Mouse (Mus musculus): Measurements from ENCODE around the gene Apbb2. TPM values are rescaled to one million over a fixed set of nuclear protein-coding genes. Genes with fewer than 3 reads are reported as not detected.
A peak's percentile ranks its signal among the peaks of the same experiment; 100 is the strongest.

The Apbb2 gene
- polyA plus RNA-seq, 1 experiment from 2014 or later = 36.8 TPM

GRCm38 (mm10) chr5:66569141-66569801, 49.3 kb downstream of the Apbb2 start:
- no peak for DNase-seq (ENCODE audit: low spot score)
- 72% methylated on average over 9 of the region's 9 CpGs for WGBS
- no peaks in the 10 kb centered on the region for H3K36me3 ChIP-seq (replicated peaks)
- no peak overlapping the region for H3K4me3 ChIP-seq
- no peaks in the 10 kb centered on the region for H3K9me3 ChIP-seq
- H3K27ac ChIP-seq (replicated peaks) = no peak overlapping the region
- H3K4me1 ChIP-seq = peaks cover 38% of the 10 kb centered on the region
- no peaks in the 10 kb centered on the region for H3K27me3 ChIP-seq (replicated peaks; ENCODE audit: low read depth, poor library complexity, severe bottlenecking)

- no peak for DNase-seq (ENCODE audit: low spot score)
- H3K9me3 ChIP-seq = no peaks in the 10 kb centered on the region
- H3K4me1 ChIP-seq = peaks cover 30% of the 10 kb centered on the region
- no peak overlapping the region for H3K4me3 ChIP-seq
- H3K27me3 ChIP-seq (replicated peaks; ENCODE audit: low read depth, poor library complexity, severe bottlenecking) = no peaks in the 10 kb centered on the region
- peak overlapping the region; percentile 30 for H3K27ac ChIP-seq (replicated peaks)
- WGBS = 81% methylated on average over 5 of the region's 5 CpGs
- no peaks in the 10 kb centered on the region for H3K36me3 ChIP-seq (replicated peaks)
Measured at GRCm38 (mm10) chr5:66568002-66568401, 50.6 kb downstream of the Apbb2 start.

GRCm38 (mm10) chr5:66567424-66567823, 51.2 kb downstream of the Apbb2 start:
- 91% methylated on average over 6 of the region's 6 CpGs for WGBS
- Histone ChIP-seq H3K36me3 (replicated peaks) (no peaks in the 10 kb centered on the region), H3K27ac (replicated peaks) (0 out of 2 replicates have a peak overlapping the region, but pooled peaks have one; percentile 30), H3K27me3 (replicated peaks; ENCODE audit: low read depth, poor library complexity, severe bottlenecking) (no peaks in the 10 kb centered on the region), H3K9me3 (no peaks in the 10 kb centered on the region), H3K4me1 (peaks cover 25% of the 10 kb centered on the region), H3K4me3 (no peak overlapping the region)
- no peak for DNase-seq (ENCODE audit: low spot score)

- no peak for DNase-seq (ENCODE audit: low spot score)
- peaks cover 18% of the 10 kb centered on the region for H3K4me1 ChIP-seq
- H3K9me3 ChIP-seq = 0 out of 2 replicates have a peak, but pooled peaks cover 6% of the 10 kb centered on the region
- H3K27me3 ChIP-seq (replicated peaks; ENCODE audit: low read depth, poor library complexity, severe bottlenecking) = no peaks in the 10 kb centered on the region
- no peak overlapping the region for H3K27ac ChIP-seq (replicated peaks)
- no peak overlapping the region for H3K4me3 ChIP-seq
- no peaks in the 10 kb centered on the region for H3K36me3 ChIP-seq (replicated peaks)
- 75% methylated on average over 8 of the region's 8 CpGs for WGBS
Measured at GRCm38 (mm10) chr5:66559591-66560175, 58.9 kb downstream of the Apbb2 start.

DNA sequence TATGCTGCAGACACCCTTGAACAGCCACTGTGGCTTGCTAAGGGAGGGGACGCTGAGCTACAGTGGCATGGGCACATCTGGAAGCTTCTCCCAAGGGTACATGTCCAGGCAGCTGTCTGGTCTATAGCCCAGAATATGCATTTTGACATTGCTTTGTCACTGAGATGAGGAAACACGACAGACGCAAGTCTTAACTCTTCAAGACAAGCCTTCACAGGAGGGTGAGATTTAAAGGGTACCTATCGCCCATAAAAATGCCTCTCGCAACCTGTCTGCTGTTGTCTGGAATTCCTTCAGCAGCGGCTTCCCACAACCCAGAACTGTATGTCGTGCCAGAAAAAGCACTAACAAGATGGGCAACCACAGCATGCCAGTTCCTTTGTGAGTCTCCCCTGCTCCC, 60.5 kb downstream of the Apbb2 start:
- Histone ChIP-seq H3K9me3 (0 out of 2 replicates have a peak, but pooled peaks cover 6% of the 10 kb centered on the region), H3K4me1 (peaks cover 22% of the 10 kb centered on the region), H3K4me3 (no peak overlapping the region), H3K27me3 (replicated peaks; ENCODE audit: low read depth, poor library complexity, severe bottlenecking) (no peaks in the 10 kb centered on the region), H3K27ac (replicated peaks) (no peak overlapping the region), H3K36me3 (replicated peaks) (no peaks in the 10 kb centered on the region)
- WGBS = 91% methylated on average over 7 of the region's 7 CpGs
- DNase-seq (ENCODE audit: low spot score) = no peak

DNA sequence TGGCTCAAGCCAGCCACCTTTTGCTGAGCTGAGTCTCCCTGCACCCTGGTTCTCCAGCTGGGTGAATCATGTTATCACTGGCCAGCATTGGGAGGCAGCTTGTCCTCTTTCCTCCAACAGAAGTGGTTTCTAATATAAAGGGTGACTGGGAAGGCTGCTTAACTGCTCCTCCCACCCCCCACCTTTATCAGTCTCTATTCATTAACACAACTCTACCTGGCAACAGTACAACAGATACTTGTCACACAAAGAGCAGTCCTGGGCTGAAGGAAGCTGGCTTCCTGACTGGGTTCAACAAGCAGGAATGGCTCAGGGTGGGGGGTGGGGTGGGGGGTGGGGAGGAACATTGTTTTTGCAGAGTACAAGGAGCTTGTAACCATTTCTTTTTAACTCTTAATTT, 64.7 kb downstream of the Apbb2 start:
- no peak for DNase-seq (ENCODE audit: low spot score)
- H3K4me3 ChIP-seq = no peak overlapping the region

DNA sequence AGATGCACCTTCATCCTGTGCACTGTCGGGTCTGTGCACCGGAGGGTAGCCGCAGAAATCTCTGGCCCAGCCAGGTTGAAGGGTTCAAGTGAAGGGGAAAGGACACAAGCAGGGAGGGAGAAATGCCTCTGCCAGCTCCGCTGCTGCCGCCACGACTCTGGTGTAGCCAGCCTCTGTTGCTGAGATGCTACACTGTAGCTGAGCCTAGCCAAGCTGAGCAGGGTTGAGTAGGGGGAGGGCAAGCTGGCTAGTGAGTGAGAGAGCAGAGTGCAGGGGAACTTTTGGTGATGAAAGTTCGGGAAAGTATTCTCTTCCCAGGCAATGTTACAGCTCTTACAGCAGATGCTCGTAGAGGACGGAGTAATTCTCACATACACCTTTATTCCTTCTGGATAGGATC, 66.3 kb downstream of the Apbb2 start:
- peaks cover 8% of the 10 kb centered on the region; the same call in 1 of the 2 replicates for H3K4me1 ChIP-seq
- H3K4me3 ChIP-seq = no peak overlapping the region
- H3K36me3 ChIP-seq (replicated peaks) = peaks cover 17% of the 10 kb centered on the region
- DNase-seq (ENCODE audit: low spot score) = no peak
- no peaks in the 10 kb centered on the region for H3K27me3 ChIP-seq (replicated peaks; ENCODE audit: low read depth, poor library complexity, severe bottlenecking)
- H3K27ac ChIP-seq (replicated peaks) = no peak overlapping the region
- WGBS = 78% methylated on average over 9 of the region's 9 CpGs
- H3K9me3 ChIP-seq = peaks cover 17% of the 10 kb centered on the region

More for the DNA sequence above, 64.7 kb downstream of the Apbb2 start:
- Histone ChIP-seq H3K36me3 (replicated peaks) (0 out of 2 replicates have a peak, but pooled peaks cover 1% of the 10 kb centered on the region), H3K27ac (replicated peaks) (no peak overlapping the region), H3K9me3 (peaks cover 7% of the 10 kb centered on the region; the same call in 1 of the 2 replicates), H3K27me3 (replicated peaks; ENCODE audit: low read depth, poor library complexity, severe bottlenecking) (no peaks in the 10 kb centered on the region), H3K4me1 (peaks cover 8% of the 10 kb centered on the region; the same call in 1 of the 2 replicates)

DNA sequence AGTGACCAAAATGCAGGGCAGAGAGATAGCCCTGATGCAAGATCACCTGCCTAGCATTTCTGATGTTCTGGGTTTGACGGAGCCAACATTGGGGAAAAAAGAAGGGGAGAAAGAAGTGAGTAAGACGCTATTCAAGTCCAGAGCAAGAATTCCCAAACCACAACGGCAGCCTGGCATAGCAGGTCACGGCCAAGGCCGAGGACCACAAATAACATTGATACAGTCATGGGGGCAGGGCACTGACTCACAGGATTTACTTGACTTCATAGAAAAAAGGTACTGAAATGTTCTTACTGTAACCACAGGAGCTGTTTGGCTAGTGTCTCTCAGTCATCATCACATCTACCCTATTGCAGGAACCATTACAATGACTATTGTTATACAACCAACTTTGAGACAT, 68.3 kb downstream of the Apbb2 start:
- Histone ChIP-seq H3K27me3 (replicated peaks; ENCODE audit: low read depth, poor library complexity, severe bottlenecking) (no peaks in the 10 kb centered on the region), H3K27ac (replicated peaks) (no peak overlapping the region), H3K4me3 (no peak overlapping the region), H3K9me3 (peaks cover 12% of the 10 kb centered on the region), H3K4me1 (peaks cover 16% of the 10 kb centered on the region), H3K36me3 (replicated peaks) (peaks cover 17% of the 10 kb centered on the region)
- 95% methylated on average over 5 of the region's 5 CpGs for WGBS
- DNase-seq (ENCODE audit: low spot score) = no peak

DNA sequence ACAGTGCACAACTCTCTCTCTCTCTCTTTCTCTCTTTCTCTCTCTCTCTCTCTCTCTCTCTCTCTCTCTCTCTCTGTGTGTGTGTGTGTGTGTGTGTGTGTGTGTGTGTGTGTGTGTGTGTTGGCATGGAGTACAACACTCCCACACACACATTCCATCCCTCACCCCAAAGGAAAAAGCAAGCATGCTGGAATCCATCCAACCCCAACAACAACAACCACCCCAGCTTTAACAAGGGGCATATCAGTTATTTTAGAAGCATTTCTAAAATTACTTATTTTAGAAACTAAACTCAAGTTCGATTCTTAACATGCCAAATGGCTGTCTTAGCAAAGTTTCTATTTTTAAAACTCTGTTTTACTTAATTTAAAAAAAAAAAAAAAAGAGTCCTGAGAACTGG, 68.9 kb downstream of the Apbb2 start:
- WGBS = 82% methylated on average over 1 of the region's 1 CpGs

GRCm38 (mm10) chr5:66546969-66547511, 71.5 kb downstream of the Apbb2 start:
- Histone ChIP-seq H3K9me3 (peaks cover 11% of the 10 kb centered on the region), H3K27me3 (replicated peaks; ENCODE audit: low read depth, poor library complexity, severe bottlenecking) (no peaks in the 10 kb centered on the region), H3K4me3 (no peak overlapping the region), H3K36me3 (replicated peaks) (peaks cover 17% of the 10 kb centered on the region), H3K4me1 (peaks cover 15% of the 10 kb centered on the region), H3K27ac (replicated peaks) (peak overlapping the region; percentile 7)
- whole genome bisulfite sequencing = 91% methylated on average over 12 of the region's 12 CpGs
- DNase-seq (ENCODE audit: low spot score) = no peak

More for the DNA sequence above, 68.9 kb downstream of the Apbb2 start:
- H3K27ac ChIP-seq (replicated peaks) = no peak overlapping the region
- peaks cover 17% of the 10 kb centered on the region for H3K36me3 ChIP-seq (replicated peaks)
- no peaks in the 10 kb centered on the region for H3K27me3 ChIP-seq (replicated peaks; ENCODE audit: low read depth, poor library complexity, severe bottlenecking)
- H3K4me3 ChIP-seq = no peak overlapping the region
- no peak for DNase-seq (ENCODE audit: low spot score)
- H3K9me3 ChIP-seq = peaks cover 11% of the 10 kb centered on the region
- H3K4me1 ChIP-seq = peaks cover 17% of the 10 kb centered on the region

- peak; percentile 31 for DNase-seq (ENCODE audit: low spot score)
- Histone ChIP-seq H3K4me3 (0 out of 2 replicates have a peak overlapping the region, but pooled peaks have one; percentile 14), H3K9me3 (peaks cover 11% of the 10 kb centered on the region), H3K4me1 (peaks cover 17% of the 10 kb centered on the region), H3K27me3 (replicated peaks; ENCODE audit: low read depth, poor library complexity, severe bottlenecking) (no peaks in the 10 kb centered on the region), H3K27ac (replicated peaks) (peak overlapping the region; percentile 80), H3K36me3 (replicated peaks) (peaks cover 17% of the 10 kb centered on the region)
- WGBS = 40% methylated on average over 10 of the region's 10 CpGs
Measured at GRCm38 (mm10) chr5:66545573-66546141, 72.9 kb downstream of the Apbb2 start.

- DNase-seq (ENCODE audit: low spot score) = no peak
- no peak overlapping the region for H3K4me3 ChIP-seq
- 70% methylated on average over 6 of the region's 6 CpGs for WGBS
- peaks cover 14% of the 10 kb centered on the region for H3K36me3 ChIP-seq (replicated peaks)
- no peak overlapping the region for H3K27ac ChIP-seq (replicated peaks)
- peaks cover 8% of the 10 kb centered on the region for H3K9me3 ChIP-seq
- no peaks in the 10 kb centered on the region for H3K27me3 ChIP-seq (replicated peaks; ENCODE audit: low read depth, poor library complexity, severe bottlenecking)
- peaks cover 17% of the 10 kb centered on the region for H3K4me1 ChIP-seq
Measured at GRCm38 (mm10) chr5:66543761-66544160, 74.8 kb downstream of the Apbb2 start.

Data from embryonic facial prominence, embryonic 10.5 days (tissue).